Mouse (Mus musculus): ENCODE data around the gene Cpm. TPM values are rescaled to one million over a fixed set of nuclear protein-coding genes. Genes with fewer than 3 reads are reported as not detected.
"Not testable (repeated sequence)": the region's sequence is repeated elsewhere in the genome, so short reads cannot be mapped to it uniquely, and the experiment has no call there.

Gene Cpm
- total RNA-seq, 1 experiment = 4.8 TPM

- H3K27ac ChIP-seq (ENCODE audit: insufficient read depth, low read depth, low read length, poor library complexity, severe bottlenecking) = no peak overlapping the region
- H3K9me3 ChIP-seq (ENCODE audit: control insufficient read depth, insufficient read depth, low read depth, low read length) = no peaks in the 10 kb centered on the region
- no peak overlapping the region for H3K9ac ChIP-seq (ENCODE audit: insufficient read depth, low read depth, low read length, poor library complexity, severe bottlenecking)
- no peak for DNase-seq (ENCODE audit: low read depth, low spot score)
- TF ChIP-seq CHD2 (IDR thresholded peaks at IDR 0.05; ENCODE audit: low read depth, low read length) (no peak), ZC3H11A (IDR thresholded peaks at IDR 0.05; ENCODE audit: borderline replicate concordance, low read depth, low read length) (no peak), HCFC1 (IDR thresholded peaks at IDR 0.05; ENCODE audit: borderline replicate concordance, insufficient read depth, low read length) (no peak), ZNF384 (IDR thresholded peaks at IDR 0.05; ENCODE audit: low read depth, low read length) (no peak)
- in situ Hi-C loops (cut with MboI; ENCODE audit: low sequenced_read_pairs in 2 of 2, unreplicated experiment in 2 of 2) = no loop called here
- H3K4me3 ChIP-seq (ENCODE audit: insufficient read depth in 1 of 2, low read depth in 1 of 2, low read length in 2 of 2, poor library complexity in 1 of 2, severe bottlenecking in 1 of 2) = no peak overlapping the region
- H3K36me3 ChIP-seq (ENCODE audit: control insufficient read depth, insufficient read depth, low read length, poor library complexity, severe bottlenecking) = peaks cover 2% of the 10 kb centered on the region; the same call in 1 of the 2 replicates
- H3K4me1 ChIP-seq (ENCODE audit: control insufficient read depth in 2 of 2, insufficient read depth in 2 of 2, low read length in 2 of 2, poor library complexity in 1 of 2) = peaks cover 7 to 15% of the 10 kb centered on the region in 2 experiments; a peak in 3 of 4 replicates
Observed at GRCm38 (mm10) chr10:117713466-117713865, 84.2 kb downstream of the Cpm start.

- no peaks in the 10 kb centered on the region for H3K9me3 ChIP-seq (ENCODE audit: control insufficient read depth, insufficient read depth, low read depth, low read length)
- in situ Hi-C loops (cut with MboI; ENCODE audit: low sequenced_read_pairs in 2 of 2, unreplicated experiment in 2 of 2) = no loop called here
- no peak overlapping the region for H3K9ac ChIP-seq (ENCODE audit: insufficient read depth, low read depth, low read length, poor library complexity, severe bottlenecking)
- TF ChIP-seq CHD2 (IDR thresholded peaks at IDR 0.05; ENCODE audit: low read depth, low read length) (no peak), HCFC1 (IDR thresholded peaks at IDR 0.05; ENCODE audit: borderline replicate concordance, insufficient read depth, low read length) (no peak), MAFK (IDR thresholded peaks at IDR 0.05; ENCODE audit: insufficient read depth, low read depth, low read length) (no peak), ZC3H11A (IDR thresholded peaks at IDR 0.05; ENCODE audit: borderline replicate concordance, low read depth, low read length) (no peak), ZNF384 (IDR thresholded peaks at IDR 0.05; ENCODE audit: low read depth, low read length) (no peak)
- no peaks in the 10 kb centered on the region for H3K36me3 ChIP-seq (ENCODE audit: control insufficient read depth, insufficient read depth, low read length, poor library complexity, severe bottlenecking)
- peaks cover 7 to 19% of the 10 kb centered on the region in 2 experiments; a peak in 3 of 4 replicates for H3K4me1 ChIP-seq (ENCODE audit: control insufficient read depth in 2 of 2, insufficient read depth in 2 of 2, low read length in 2 of 2, poor library complexity in 1 of 2)
- no peak for DNase-seq (ENCODE audit: low read depth, low spot score)
- H3K4me3 ChIP-seq (ENCODE audit: insufficient read depth in 1 of 2, low read depth in 1 of 2, low read length in 2 of 2, poor library complexity in 1 of 2, severe bottlenecking in 1 of 2) = no peak overlapping the region
- no peak overlapping the region for H3K27ac ChIP-seq (ENCODE audit: insufficient read depth, low read depth, low read length, poor library complexity, severe bottlenecking)
Observed at GRCm38 (mm10) chr10:117714048-117714545, 84.8 kb downstream of the Cpm start.

GRCm38 (mm10) chr10:117714928-117715500, 85.7 kb downstream of the Cpm start:
- in situ Hi-C loops (cut with MboI; ENCODE audit: low sequenced_read_pairs in 2 of 2, unreplicated experiment in 2 of 2) = no loop called here

GRCm38 (mm10) chr10:117715654-117716053, 86.4 kb downstream of the Cpm start:
- H3K27ac ChIP-seq (ENCODE audit: insufficient read depth, low read depth, low read length, poor library complexity, severe bottlenecking); H3K9ac ChIP-seq (ENCODE audit: insufficient read depth, low read depth, low read length, poor library complexity, severe bottlenecking); H3K36me3 ChIP-seq (ENCODE audit: control insufficient read depth, insufficient read depth, low read length, poor library complexity, severe bottlenecking); DNase-seq (ENCODE audit: low read depth, low spot score); H3K9me3 ChIP-seq (ENCODE audit: control insufficient read depth, insufficient read depth, low read depth, low read length); H3K4me3 ChIP-seq (ENCODE audit: insufficient read depth in 1 of 2, low read depth in 1 of 2, low read length in 2 of 2, poor library complexity in 1 of 2, severe bottlenecking in 1 of 2); in situ Hi-C loops (cut with MboI; ENCODE audit: low sequenced_read_pairs in 2 of 2, unreplicated experiment in 2 of 2): not testable (repeated sequence)
- peaks cover 7 to 21% of the 10 kb centered on the region in 2 experiments; a peak in 3 of 4 replicates for H3K4me1 ChIP-seq (ENCODE audit: control insufficient read depth in 2 of 2, insufficient read depth in 2 of 2, low read length in 2 of 2, poor library complexity in 1 of 2)

More at GRCm38 (mm10) chr10:117714928-117715500, 85.7 kb downstream of the Cpm start:
- TF ChIP-seq ZNF384 (IDR thresholded peaks at IDR 0.05; ENCODE audit: low read depth, low read length) (no peak), MAFK (IDR thresholded peaks at IDR 0.05; ENCODE audit: insufficient read depth, low read depth, low read length) (no peak), CHD2 (IDR thresholded peaks at IDR 0.05; ENCODE audit: low read depth, low read length) (no peak), ZC3H11A (IDR thresholded peaks at IDR 0.05; ENCODE audit: borderline replicate concordance, low read depth, low read length) (no peak), HCFC1 (IDR thresholded peaks at IDR 0.05; ENCODE audit: borderline replicate concordance, insufficient read depth, low read length) (no peak)
- Histone ChIP-seq H3K27ac (ENCODE audit: insufficient read depth, low read depth, low read length, poor library complexity, severe bottlenecking) (no peak overlapping the region), H3K9ac (ENCODE audit: insufficient read depth, low read depth, low read length, poor library complexity, severe bottlenecking) (no peak overlapping the region), H3K9me3 (ENCODE audit: control insufficient read depth, insufficient read depth, low read depth, low read length) (no peaks in the 10 kb centered on the region), H3K36me3 (ENCODE audit: control insufficient read depth, insufficient read depth, low read length, poor library complexity, severe bottlenecking) (no peaks in the 10 kb centered on the region), H3K4me3 (ENCODE audit: insufficient read depth in 1 of 2, low read depth in 1 of 2, low read length in 2 of 2, poor library complexity in 1 of 2, severe bottlenecking in 1 of 2) (no peak overlapping the region), H3K4me1 (ENCODE audit: control insufficient read depth in 2 of 2, insufficient read depth in 2 of 2, low read length in 2 of 2, poor library complexity in 1 of 2) (peaks cover 7 to 21% of the 10 kb centered on the region in 2 experiments; a peak in 3 of 4 replicates)
- DNase-seq (ENCODE audit: low read depth, low spot score) = no peak

- DNase-seq (ENCODE audit: low read depth, low spot score) = no peak
- TF ChIP-seq ZC3H11A (IDR thresholded peaks at IDR 0.05; ENCODE audit: borderline replicate concordance, low read depth, low read length) (no peak), MAFK (IDR thresholded peaks at IDR 0.05; ENCODE audit: insufficient read depth, low read depth, low read length) (no peak), ZNF384 (IDR thresholded peaks at IDR 0.05; ENCODE audit: low read depth, low read length) (no peak), CHD2 (IDR thresholded peaks at IDR 0.05; ENCODE audit: low read depth, low read length) (no peak), HCFC1 (IDR thresholded peaks at IDR 0.05; ENCODE audit: borderline replicate concordance, insufficient read depth, low read length) (no peak)
- H3K9me3 ChIP-seq (ENCODE audit: control insufficient read depth, insufficient read depth, low read depth, low read length) = no peaks in the 10 kb centered on the region
- no peaks in the 10 kb centered on the region for H3K36me3 ChIP-seq (ENCODE audit: control insufficient read depth, insufficient read depth, low read length, poor library complexity, severe bottlenecking)
- in situ Hi-C loops (cut with MboI; ENCODE audit: low sequenced_read_pairs in 2 of 2, unreplicated experiment in 2 of 2) = no loop called here
- no peak overlapping the region for H3K27ac ChIP-seq (ENCODE audit: insufficient read depth, low read depth, low read length, poor library complexity, severe bottlenecking)
- H3K4me3 ChIP-seq (ENCODE audit: insufficient read depth in 1 of 2, low read depth in 1 of 2, low read length in 2 of 2, poor library complexity in 1 of 2, severe bottlenecking in 1 of 2) = no peak overlapping the region
- H3K9ac ChIP-seq (ENCODE audit: insufficient read depth, low read depth, low read length, poor library complexity, severe bottlenecking) = no peak overlapping the region
- peaks cover 7 to 21% of the 10 kb centered on the region in 2 experiments; a peak in 3 of 4 replicates for H3K4me1 ChIP-seq (ENCODE audit: control insufficient read depth in 2 of 2, insufficient read depth in 2 of 2, low read length in 2 of 2, poor library complexity in 1 of 2)
Observed at GRCm38 (mm10) chr10:117716686-117717085, 87.4 kb downstream of the Cpm start.
